Mouse (Mus musculus) CH12.LX (cell line): ENCODE data around the gene Gm20388. TPM values are rescaled to one million over a fixed set of nuclear protein-coding genes. Genes with fewer than 3 reads are reported as not detected.
"Not testable (repeated sequence)": the region's sequence is repeated elsewhere in the genome, so short reads cannot be mapped to it uniquely, and the experiment has no call there.

ENCODE experiments used
- DNase-seq: peaks from one replicate; pipeline ENCODE4 v3.0.0-alpha.2; 2013; ENCODE audit errors: extremely low read depth
- H3K27ac ChIP-seq: 2 replicates; pipeline ENCODE4 v1.5.1; 2012; ENCODE audit warnings: low read depth, mild to moderate bottlenecking, control low read depth, moderate library complexity; ENCODE audit not compliant: insufficient read depth
- H3K27me3 ChIP-seq: replicated peaks from 2 replicates; pipeline ENCODE3; 2012; ENCODE audit warnings: inconsistent platforms
- H3K36me3 ChIP-seq, 2 experiments: replicated peaks in 1 of 2; 2 replicates each; pipeline versions ENCODE3 to v1.6.1; 2012; ENCODE audit warnings: inconsistent platforms in 1 of 2, low read length in 1 of 2, mild to moderate bottlenecking in 1 of 2, mixed read lengths in 1 of 2, moderate library complexity in 1 of 2; ENCODE audit not compliant: control insufficient read depth in 1 of 2, insufficient read depth in 1 of 2
- H3K4me1 ChIP-seq, 2 experiments: 2 replicates each; pipeline ENCODE4 v1.6.1; 2012; ENCODE audit warnings: inconsistent platforms in 1 of 2, moderate library complexity in 1 of 2; ENCODE audit not compliant: insufficient read depth in 2 of 2, control insufficient read depth in 1 of 2
- H3K4me2 ChIP-seq: 2 replicates; pipeline ENCODE4 v1.6.1; 2012; ENCODE audit warnings: low read depth, mild to moderate bottlenecking, control low read depth; ENCODE audit not compliant: poor library complexity, insufficient read depth, severe bottlenecking
- H3K4me3 ChIP-seq, 3 experiments: fragments of 150-350 bp in 1 of 3; sonication (generic) in 1 of 3; replicated peaks in 1 of 3; 2 replicates each; pipeline versions ENCODE3 to v1.5.1; 2011 to 2012; ENCODE audit warnings: low read depth in 2 of 3, low read length in 2 of 3, mild to moderate bottlenecking in 2 of 3, moderate library complexity in 2 of 3, control low read depth in 1 of 3, improper control_type of control experiment in 1 of 3, inconsistent platforms in 1 of 3, mixed read lengths in 1 of 3; ENCODE audit not compliant: poor library complexity in 1 of 3
- H3K79me2 ChIP-seq: replicated peaks from 2 replicates; pipeline ENCODE4 v1.6.1; 2012; ENCODE audit warnings: mild to moderate bottlenecking, moderate library complexity; ENCODE audit not compliant: control insufficient read depth, poor library complexity, insufficient read depth, severe bottlenecking; ENCODE audit errors: extremely low read depth
- H3K9ac ChIP-seq: 2 replicates; pipeline ENCODE4 v1.6.1; 2012; ENCODE audit warnings: low read depth, mild to moderate bottlenecking, control low read depth, moderate library complexity; ENCODE audit not compliant: insufficient read depth
- H3K9me3 ChIP-seq: replicated peaks from 2 replicates; pipeline ENCODE3; 2012; ENCODE audit warnings: low read length, inconsistent platforms, mixed read lengths
- CTCF ChIP-seq, 2 experiments: IDR thresholded peaks in 1 of 2; conservative IDR thresholded peaks in 1 of 2; 2 replicates each; pipeline ENCODE4 v1.5.1; 2011 to 2012; ENCODE audit warnings: low read depth in 2 of 2, low read length in 2 of 2, improper control_type of control experiment in 1 of 2, inconsistent platforms in 1 of 2, mild to moderate bottlenecking in 1 of 2, moderate library complexity in 1 of 2
- ETS1 ChIP-seq: conservative IDR thresholded peaks from 2 replicates; pipeline ENCODE4 v1.6.1; 2012; ENCODE audit warnings: low read depth, mild to moderate bottlenecking, inconsistent platforms, low read length, improper control_type of control experiment, moderate library complexity
- HCFC1 ChIP-seq: IDR thresholded peaks from 2 replicates; pipeline ENCODE4 v1.6.1; 2012; ENCODE audit warnings: low read depth, mild to moderate bottlenecking, inconsistent platforms, low read length, improper control_type of control experiment
- KAT2A ChIP-seq: IDR thresholded peaks from 2 replicates; pipeline ENCODE4 v1.6.1; 2012; ENCODE audit warnings: low read length, improper control_type of control experiment, inconsistent platforms; ENCODE audit not compliant: insufficient replicate concordance
- MAFK ChIP-seq: IDR thresholded peaks from 2 replicates; pipeline ENCODE4 v1.6.1; 2011; ENCODE audit warnings: low read length, improper control_type of control experiment; ENCODE audit not compliant: insufficient replicate concordance
- MAZ ChIP-seq: IDR thresholded peaks from 2 replicates; pipeline ENCODE4 v1.6.1; 2012; ENCODE audit warnings: low read depth, mild to moderate bottlenecking, inconsistent platforms, low read length, improper control_type of control experiment, moderate library complexity
- MEF2A ChIP-seq: IDR thresholded peaks from 2 replicates; pipeline ENCODE4 v1.6.1; 2014; ENCODE audit warnings: low read depth, mild to moderate bottlenecking, inconsistent platforms, low read length, improper control_type of control experiment, borderline replicate concordance
- NRF1 ChIP-seq: IDR thresholded peaks from 2 replicates; pipeline ENCODE4 v1.6.1; 2014; ENCODE audit warnings: low read depth, mild to moderate bottlenecking, inconsistent platforms, low read length, improper control_type of control experiment, moderate library complexity
- POLR2A ChIP-seq: IDR thresholded peaks from 2 replicates; pipeline ENCODE4 v1.6.1; 2011; ENCODE audit warnings: low read depth, mild to moderate bottlenecking, improper control_type of control experiment, low read length
- RCOR1 ChIP-seq: conservative IDR thresholded peaks from 2 replicates; pipeline ENCODE4 v1.6.1; 2012; ENCODE audit warnings: low read depth, mild to moderate bottlenecking, inconsistent platforms, low read length, improper control_type of control experiment
- SIN3A ChIP-seq: IDR thresholded peaks from 2 replicates; pipeline ENCODE4 v1.6.1; 2012; ENCODE audit warnings: low read length, improper control_type of control experiment, inconsistent platforms
- TBP ChIP-seq: conservative IDR thresholded peaks from 2 replicates; pipeline ENCODE4 v1.6.1; 2011; ENCODE audit warnings: low read depth, low read length, improper control_type of control experiment
- UBTF ChIP-seq: IDR thresholded peaks from 2 replicates; pipeline ENCODE4 v1.6.1; 2012; ENCODE audit warnings: low read depth, mild to moderate bottlenecking, inconsistent platforms, low read length, improper control_type of control experiment, moderate library complexity
- USF2 ChIP-seq: conservative IDR thresholded peaks from 2 replicates; pipeline ENCODE4 v1.6.1; 2011; ENCODE audit warnings: low read depth, low read length, improper control_type of control experiment
- ZKSCAN1 ChIP-seq: IDR thresholded peaks from 2 replicates; pipeline ENCODE4 v1.6.1; 2012; ENCODE audit warnings: low read depth, inconsistent platforms, low read length, improper control_type of control experiment, borderline replicate concordance
- dilution Hi-C: fragments of 300-500 bp; cut with MboI; formaldehyde crosslinking; loops from 2 replicates; pipeline ENCODE4 v1.14.3; 2020; ENCODE audit warnings: low sequenced_read_pairs; ENCODE audit not compliant: extremely low pct_unique_long_range_greater_than_20kb, extremely low pct_ligation_motif_present
- in situ Hi-C: fragments of 300-500 bp; cut with MboI; formaldehyde crosslinking; loops from 3 replicates; pipeline ENCODE4 v1.14.3; 2019; ENCODE audit warnings: low sequenced_read_pairs, low pct_ligation_motif_present, low pct_unique_long_range_greater_than_20kb, mixed read lengths
- polyA plus RNA-seq: library from polyadenylated mRNA; unstranded; fragments of >175 nt; gene quantifications from 2 replicates; pipeline ENCODE4 v1.2.1, GENCODE M21; 2012; ENCODE audit warnings: low read depth; ENCODE audit not compliant: insufficient read length
- total RNA-seq, 2 experiments: library from RNA; depleted of rRNA; stranded (reverse); fragments of 300-350 nt in 1 of 2; fragments of >200 nt in 1 of 2; gene quantifications; 2 replicates each; pipeline ENCODE4 v1.2.3; 2012 to 2014

Gm20388 gene
- total and polyA plus RNA-seq, 3 experiments: 14.8 to 26.3 (median 22.2) TPM

DNA sequence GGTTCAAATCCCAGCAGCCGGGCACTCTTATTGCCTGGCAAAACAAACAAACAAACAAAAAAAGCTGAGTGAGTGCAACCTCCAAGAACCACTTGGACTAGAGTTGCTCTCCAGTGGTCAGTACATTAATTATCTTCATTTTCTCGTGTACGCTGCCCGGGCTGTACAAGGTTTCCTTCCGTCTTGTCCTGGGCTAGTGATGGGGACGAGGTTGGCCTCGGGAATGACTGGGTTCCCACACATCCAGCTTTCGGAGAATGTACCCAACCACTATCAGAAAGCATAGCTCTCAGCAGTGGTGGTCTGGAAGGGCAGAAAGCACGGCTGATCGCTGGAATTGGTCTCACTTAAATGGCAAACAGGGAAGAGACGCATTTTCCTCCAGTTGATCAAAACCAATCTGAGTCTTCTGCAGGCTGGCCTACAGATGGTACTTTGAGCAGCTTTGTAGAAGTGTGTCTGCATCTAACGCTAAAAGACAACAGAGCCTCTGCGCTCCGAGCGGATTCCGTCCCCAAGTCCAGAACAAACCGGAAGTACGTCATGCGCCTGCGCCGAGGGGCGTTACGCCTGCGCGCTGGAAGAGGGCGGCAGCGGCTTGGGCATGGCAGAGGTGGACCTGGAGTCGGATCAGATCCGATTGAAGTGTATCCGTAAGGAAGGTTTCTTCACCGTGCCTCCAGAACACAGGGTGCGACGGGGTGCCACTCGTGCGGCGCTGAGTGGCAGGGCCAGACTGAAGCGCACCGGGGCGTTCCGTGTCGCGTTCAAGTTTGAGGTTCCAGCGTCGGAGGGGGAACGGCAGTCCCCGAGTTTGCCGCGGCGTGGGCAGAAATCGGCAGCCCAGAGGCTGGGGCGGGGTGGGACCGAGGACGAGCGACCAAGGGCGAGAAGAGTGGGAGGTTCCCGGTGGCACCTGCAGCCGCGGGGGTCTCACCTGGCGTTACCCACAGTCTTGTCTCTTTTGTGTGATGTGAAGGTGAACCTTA lies 3313.9 kb downstream of the Gm20388 start, which contains the start of gene Cdk10 (continued):
- TF ChIP-seq NRF1 (peak; percentile 96), KAT2A (peak; percentile 75; the same call in 1 of the 2 replicates), USF2 (no peak), POLR2A (peak; percentile 98), UBTF (0 out of 2 replicates have a peak, but pooled peaks have one; percentile 59), RCOR1 (no peak), SIN3A (peak; percentile 96), ZKSCAN1 (no peak), MAFK (no peak), TBP (peak; percentile 89), HCFC1 (peak; percentile 90), ETS1 (no peak)

DNA sequence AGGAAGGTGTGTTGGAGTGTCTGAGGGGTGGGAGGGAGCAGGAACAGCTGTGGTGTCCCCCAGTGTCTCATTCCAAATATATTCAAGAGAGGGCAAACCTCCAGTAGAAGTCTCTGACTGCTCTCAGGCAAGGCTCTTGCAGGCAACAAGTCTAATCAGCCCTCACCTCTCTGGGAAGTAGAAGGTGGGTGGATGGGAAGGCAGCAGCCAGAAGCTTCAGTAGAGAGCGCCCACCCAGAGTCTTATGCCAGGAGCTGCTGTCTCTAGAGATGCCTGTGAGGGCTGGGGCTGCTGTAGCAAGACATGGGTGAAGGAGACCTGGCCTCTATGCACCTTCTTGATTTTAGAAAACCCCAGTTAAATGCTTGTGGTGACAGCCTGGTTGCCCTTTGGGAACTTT lies 3317.8 kb downstream of the Gm20388 start:
- Histone ChIP-seq H3K4me1 (peaks cover 0 to 16% of the 10 kb centered on the region in 2 experiments; a peak in 2 of 4 replicates), H3K9me3 (no peaks in the 10 kb centered on the region), H3K4me3 (no peak overlapping the region), H3K79me2 (no peaks in the 10 kb centered on the region), H3K4me2 (no peak overlapping the region), H3K9ac (no peak overlapping the region), H3K27me3 (no peaks in the 10 kb centered on the region), H3K27ac (no peak overlapping the region), H3K36me3 (peaks cover 31 to 63% of the 10 kb centered on the region in 2 experiments)
- DNase-seq: no peak
- in situ Hi-C loops (no loop called here), dilution Hi-C loops (no loop called here)
- TF ChIP-seq MAZ: no peak
- no peak for TF ChIP-seq MEF2A
- TF ChIP-seq CTCF (conservative IDR thresholded peaks at IDR 0.05 in 1 of 2, IDR thresholded peaks at IDR 0.05 in 1 of 2; ENCODE audit: low read depth in 2 of 2, low read length in 2 of 2): no peak
- TF ChIP-seq KAT2A: no peak
- TF ChIP-seq SIN3A: no peak

DNA sequence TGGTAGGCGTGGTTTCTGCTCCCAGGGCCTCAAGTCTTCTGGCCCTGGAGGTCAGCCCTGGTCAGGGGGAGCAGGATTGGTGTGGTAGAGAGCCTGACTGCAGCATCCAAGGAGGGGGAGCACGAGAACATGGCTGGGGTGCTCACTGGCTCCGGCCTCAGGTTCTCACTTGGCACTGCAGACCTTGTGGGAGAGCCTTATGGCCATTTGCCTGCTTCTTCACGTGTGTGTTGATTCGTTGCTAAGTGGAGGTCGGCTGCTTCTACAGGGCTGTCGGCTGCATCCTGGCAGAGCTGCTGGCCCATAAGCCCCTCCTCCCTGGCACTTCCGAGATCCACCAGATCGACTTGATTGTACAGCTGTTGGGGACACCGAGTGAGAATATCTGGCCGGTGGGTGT lies 3319.7 kb downstream of the Gm20388 start:
- in situ Hi-C loops, H3K9ac ChIP-seq, H3K9me3 ChIP-seq, dilution Hi-C loops, H3K79me2 ChIP-seq, H3K4me2 ChIP-seq, DNase-seq, H3K4me3 ChIP-seq, H3K27ac ChIP-seq, H3K27me3 ChIP-seq: not testable (repeated sequence)
- H3K36me3 ChIP-seq: peaks cover 31 to 70% of the 10 kb centered on the region in 2 experiments
- H3K4me1 ChIP-seq: peaks cover 7 to 20% of the 10 kb centered on the region in 2 experiments
